Mouse (Mus musculus) bone marrow, adult 2 months (tissue): ENCODE measurements around the gene Camta1.

Source experiments
- CTCF ChIP-seq: fragments of 200-500 bp; IDR thresholded peaks from 2 replicates; pipeline ENCODE4 v1.5.1; 2011; ENCODE audit warnings: low read length, control low read depth; ENCODE audit not compliant: control insufficient read depth, insufficient read depth
- POLR2A ChIP-seq: fragments of 200-500 bp; IDR thresholded peaks from 2 replicates; pipeline ENCODE4 v1.6.1; 2011; ENCODE audit warnings: low read depth, mild to moderate bottlenecking, control low read depth, low read length, borderline replicate concordance; ENCODE audit not compliant: control insufficient read depth

DNA sequence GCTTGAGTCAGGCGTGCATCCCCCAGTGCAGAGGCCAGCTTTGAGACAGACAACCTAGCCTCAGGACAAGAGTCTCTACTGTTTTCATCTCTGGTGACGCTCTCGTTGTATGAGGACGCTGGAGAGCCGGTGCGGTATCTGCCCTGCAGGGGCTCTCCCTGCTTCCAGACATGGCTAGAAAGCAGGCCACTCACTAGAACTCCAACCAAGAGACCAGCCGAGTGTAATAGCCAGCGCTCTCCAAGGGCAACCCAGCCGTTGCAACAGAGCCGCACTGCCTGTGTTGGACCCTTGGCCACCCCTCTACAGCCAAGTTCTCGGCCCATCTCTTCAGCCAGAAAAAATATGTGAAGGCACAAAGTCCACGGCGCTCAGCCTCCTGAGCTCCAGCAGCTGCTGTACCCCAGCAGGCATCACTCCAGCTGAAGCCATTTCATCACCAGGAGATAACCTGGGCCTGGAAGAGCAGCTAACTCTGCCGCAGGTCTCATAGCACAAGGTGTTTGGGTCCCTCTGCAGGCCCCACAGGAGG lies 443.3 kb downstream of the Camta1 start:
- TF ChIP-seq CTCF: no peak
- no peak for TF ChIP-seq POLR2A
